Mouse (Mus musculus) spleen, postnatal 14 days (tissue): ENCODE measurements around the gene Gpc6.
"Not testable (repeated sequence)": the region's sequence is repeated elsewhere in the genome, so short reads cannot be mapped to it uniquely, and the experiment has no call there.

Experiments used
- DNase-seq, 2 experiments: peaks; one replicate each; pipeline ENCODE4 v3.0.0; 2021 to 2022; ENCODE audit warnings: low spot score in 2 of 2

The Gpc6 gene

DNA sequence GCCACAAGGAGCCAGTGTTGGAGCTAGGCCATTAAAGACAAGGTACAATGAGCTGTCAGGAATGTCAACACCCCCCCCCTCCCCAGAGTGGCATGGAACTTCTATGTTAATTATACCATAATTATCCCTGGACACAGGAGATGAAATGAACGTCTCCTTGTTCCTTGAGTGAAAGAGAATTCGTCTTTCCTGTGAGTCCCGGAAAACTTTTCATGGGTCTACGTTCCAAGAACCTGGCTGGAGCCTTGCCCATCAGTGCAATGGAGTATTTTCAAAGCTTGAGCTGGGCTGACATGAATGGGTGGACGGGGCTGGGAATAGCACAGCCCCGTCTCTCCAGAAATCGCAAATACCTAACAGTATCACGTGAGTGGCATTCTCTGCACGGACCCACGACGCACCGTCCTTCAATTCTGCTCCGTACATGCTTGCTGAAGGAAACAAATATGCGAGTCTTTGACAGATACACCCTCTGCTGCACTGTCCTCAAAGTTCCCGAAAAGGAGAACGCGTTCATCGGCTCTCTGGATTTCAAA lies 444.3 kb downstream of the Gpc6 start:
- DNase-seq, result no peak

- no peak for DNase-seq
Measured at GRCm38 (mm10) chr14:117376822-117377376, 451.8 kb downstream of the Gpc6 start.

- DNase-seq, result no peak
Measured at GRCm38 (mm10) chr14:117379979-117380378, 454.9 kb downstream of the Gpc6 start.

DNA sequence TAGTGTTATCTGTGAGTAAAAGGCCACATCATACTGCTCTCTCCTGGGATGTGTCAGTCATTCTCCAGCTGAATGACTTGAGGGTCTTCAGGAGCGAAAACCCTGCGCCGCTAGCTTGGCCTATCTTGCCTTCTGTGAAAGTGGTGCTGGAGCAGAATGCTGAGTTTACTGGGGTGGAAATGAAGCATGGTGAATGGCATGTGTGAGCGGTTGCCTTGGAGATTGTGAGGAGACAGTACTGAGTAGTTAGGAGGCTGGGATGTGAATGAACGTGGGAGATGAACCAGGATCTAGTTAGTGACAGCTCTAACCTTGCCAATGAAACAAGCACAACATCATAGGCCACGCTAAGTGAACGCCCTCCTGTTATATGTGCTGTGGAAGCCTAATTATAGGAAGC lies 458.1 kb downstream of the Gpc6 start:
- DNase-seq, result no peak

DNA sequence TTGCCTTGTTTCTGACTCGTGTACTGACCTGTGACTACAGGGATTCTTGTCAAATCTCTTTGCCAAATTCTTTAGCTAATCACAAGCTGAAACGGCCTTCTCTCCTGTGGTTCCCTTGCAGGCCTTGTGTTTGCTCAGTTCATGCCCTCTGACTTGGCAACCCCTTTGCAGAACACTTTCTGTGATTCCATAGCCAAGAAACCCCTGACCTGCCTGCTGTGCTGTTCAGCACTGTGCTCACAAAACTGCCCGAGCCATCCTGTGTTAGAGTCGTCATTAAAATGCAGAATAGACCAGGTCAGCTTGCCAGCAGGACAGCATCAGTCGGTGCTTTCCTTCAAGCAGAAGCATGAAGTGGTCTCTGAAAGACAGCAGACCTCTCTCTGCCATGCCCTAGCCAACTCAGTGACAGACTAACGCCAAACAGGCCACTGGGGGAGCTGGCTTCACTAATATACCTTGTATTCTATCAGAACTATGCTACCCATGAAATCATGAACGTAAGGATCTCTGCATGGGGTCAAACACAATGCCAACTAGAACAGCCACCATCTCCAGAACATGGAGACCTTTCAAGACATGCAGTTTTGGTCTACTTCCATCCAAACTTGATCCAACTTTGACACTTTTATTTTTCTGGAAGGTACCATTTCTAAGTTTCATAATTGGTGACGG lies 459.1 kb downstream of the Gpc6 start:
- DNase-seq, result no peak

- no peak for DNase-seq
Measured at GRCm38 (mm10) chr14:117385731-117386270, 460.7 kb downstream of the Gpc6 start.

DNA sequence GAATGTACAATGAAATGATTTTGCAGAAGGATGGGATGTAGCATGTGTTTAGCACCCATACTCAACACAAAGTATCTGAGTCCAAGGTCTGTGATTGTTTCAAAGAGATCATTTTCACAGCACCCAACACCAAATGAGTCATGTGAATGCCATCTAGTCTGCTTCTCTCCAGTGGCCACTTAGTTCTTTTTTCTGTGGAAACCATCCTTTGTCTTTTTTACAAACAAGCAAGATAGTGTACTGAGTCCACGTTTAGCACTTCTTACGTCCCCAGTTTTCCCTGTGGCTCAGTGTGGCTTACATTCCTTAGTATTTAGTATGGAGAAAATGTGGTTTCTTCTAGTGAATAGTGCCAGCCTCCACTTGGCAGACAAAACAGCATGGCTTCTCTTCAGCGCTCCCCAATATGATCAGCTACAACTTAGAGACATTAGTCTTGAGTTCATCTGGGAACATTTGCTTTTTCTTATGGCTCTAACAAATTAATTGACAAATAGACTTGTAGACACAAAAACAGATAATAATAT lies 465.7 kb downstream of the Gpc6 start:
- no peak for DNase-seq

DNA sequence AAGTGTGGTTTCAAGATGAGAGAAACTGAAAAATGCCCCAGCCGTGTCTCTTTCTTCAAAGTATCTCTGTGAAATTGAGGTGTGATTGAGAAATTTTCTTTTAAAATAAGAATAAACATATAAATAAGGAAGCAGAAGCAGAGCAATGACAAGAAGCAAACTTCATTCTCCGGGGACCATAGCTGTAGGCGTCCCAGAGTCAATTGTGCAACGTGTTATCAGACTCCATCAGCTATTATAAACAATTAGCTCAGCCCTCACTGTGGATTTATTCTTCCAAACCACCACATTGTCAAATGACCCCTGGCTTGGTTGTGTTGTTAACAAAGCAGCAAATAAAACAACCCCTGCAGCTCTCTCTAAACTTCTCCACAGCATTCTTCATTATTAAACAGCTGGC lies 466.3 kb downstream of the Gpc6 start:
- DNase-seq, result no peak

DNA sequence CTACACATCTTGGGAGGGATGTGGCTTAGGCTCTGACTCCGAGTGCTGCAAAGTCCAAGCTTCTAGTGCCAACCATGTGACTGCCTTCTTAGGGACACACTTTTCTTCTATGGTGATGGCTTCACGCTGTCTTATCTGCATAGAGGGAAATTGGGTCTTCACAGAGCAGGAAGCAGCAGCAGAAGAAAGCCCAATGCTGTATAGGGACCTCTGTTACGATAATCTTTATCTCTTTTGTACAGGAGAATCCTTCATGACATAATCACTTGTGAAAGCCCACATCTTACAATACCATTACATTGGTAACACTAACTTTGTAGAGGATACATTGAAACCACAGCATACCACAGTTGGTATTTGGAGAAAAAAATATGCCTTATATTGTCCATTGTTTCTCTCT lies 472.1 kb downstream of the Gpc6 start:
- no peak for DNase-seq

DNA sequence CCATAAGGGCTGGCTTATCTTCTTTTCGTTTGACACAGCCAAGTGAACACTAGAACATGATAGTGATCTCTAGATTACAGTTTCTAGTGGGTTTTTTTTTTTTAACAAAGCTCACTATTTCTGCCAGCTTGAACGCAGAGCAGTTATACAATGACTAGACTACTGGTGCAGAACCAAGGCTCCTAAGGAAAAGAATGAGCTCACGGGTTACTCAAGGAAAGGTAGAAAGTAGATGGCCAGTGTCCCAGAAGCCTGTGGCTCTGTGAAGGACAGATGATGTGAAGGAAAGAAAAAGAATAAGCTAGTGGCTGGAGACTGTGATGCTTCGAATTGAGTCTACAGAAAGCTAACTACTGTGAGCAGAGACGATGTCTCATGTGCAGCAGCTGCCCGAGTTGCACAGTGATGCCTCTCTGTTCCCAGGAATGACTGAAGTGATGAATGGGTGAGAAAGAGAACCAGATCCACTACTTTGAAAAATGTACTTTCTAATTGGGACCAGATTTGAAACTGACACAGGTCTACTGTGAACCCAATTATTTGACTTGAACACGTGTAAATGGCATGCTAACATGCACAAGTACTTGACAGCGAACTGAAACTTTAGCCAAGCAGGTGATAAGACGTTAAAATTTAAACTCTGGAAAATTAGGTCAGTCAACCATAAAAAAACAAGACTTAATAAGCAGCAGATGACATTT lies 482.9 kb downstream of the Gpc6 start:
- DNase-seq, result no peak

DNA sequence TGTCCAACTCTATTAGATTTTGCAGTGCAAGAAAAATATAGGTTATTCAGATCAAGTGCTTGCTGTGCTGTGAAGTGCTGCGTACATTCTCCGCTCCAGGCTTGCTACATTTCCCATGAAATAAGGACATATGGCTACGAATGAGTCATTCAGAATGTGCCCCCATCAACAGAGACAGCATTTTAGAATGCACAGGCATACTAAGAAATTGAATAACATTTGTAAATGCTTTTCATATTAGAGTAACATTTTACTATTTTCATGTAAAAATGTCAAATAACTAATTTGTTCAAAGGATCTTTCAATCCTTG lies 483.4 kb downstream of the Gpc6 start:
- no peak for DNase-seq

DNA sequence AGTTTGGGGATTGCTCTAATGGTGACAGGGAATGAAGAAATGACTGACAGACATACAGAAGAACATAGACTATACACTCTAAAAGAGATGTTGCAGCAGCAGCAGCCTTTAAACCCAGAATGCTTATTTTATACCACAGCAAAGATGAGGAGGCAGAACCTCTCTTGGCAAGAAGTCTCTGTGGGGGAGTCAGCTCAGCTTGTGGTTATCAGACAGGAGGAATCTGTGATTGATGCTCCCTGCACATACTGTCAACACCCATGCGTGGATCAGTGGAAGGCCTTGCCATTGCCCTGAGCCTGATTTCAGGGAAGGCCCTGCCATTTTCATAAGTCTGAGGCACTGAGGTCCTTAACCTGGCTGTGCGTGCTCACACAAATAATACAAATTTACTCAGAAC lies 484.7 kb downstream of the Gpc6 start:
- no peak for DNase-seq

DNA sequence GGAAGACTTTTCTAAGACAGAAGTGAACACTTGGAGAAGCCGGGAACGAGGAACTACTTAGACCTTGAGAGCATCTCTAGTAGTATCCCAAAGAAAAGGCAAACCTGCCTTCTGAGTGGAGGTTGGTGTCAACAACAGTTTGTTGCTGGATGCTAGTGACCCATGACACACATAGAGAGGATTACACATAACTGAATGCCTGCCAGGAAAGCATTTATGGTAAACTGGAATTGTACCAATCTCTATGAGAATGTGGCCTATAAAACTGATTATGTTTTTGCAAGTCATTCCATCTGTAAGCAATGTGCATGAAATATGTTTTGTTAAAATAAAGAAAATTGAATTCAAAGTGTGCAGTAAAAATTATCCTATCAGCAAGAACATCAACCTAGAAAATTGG lies 485.4 kb downstream of the Gpc6 start:
- no peak for DNase-seq

GRCm38 (mm10) chr14:117415045-117415444 lies 489.9 kb downstream of the Gpc6 start:
- DNase-seq, result no peak

GRCm38 (mm10) chr14:117419561-117420218 lies 494.6 kb downstream of the Gpc6 start:
- no peak for DNase-seq

DNA sequence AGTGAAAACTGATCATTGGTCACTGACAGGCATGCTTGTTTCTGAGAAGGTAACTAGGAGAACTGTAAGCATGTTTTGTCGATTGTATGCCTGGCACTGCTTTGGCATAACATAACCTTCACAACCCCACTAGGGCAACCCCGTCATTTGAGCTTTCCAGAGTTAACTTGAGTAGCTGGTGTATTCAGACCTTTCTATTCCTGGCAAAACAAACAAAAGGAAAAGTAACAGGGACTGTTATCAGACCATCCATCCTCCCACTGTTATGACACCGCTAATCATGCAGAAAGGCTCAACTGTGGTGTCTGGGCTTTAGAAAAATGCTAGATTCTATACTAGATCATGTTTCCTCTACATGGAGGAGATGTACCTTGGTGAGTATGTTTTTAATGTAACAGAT lies 496.1 kb downstream of the Gpc6 start:
- no peak for DNase-seq

DNA sequence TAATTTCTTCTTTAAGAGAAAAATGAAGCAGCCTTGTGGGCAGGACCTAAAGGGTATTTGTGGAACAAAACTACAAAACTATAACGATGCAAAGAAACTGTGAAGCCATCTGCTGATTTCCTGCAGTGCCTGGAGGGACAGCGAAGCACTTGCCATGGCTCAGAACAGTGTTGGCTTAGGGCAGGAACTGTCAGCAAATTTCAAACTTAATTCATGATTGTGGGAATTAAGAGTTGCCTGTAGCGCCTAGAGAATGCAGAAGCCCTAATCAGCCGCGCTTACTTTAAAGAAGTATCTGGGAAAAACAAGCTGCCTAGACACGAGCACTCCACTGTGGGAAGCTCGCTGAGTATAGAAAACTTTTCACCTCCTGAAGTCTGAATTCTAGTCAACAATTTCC lies 501.0 kb downstream of the Gpc6 start:
- DNase-seq, result no peak

DNA sequence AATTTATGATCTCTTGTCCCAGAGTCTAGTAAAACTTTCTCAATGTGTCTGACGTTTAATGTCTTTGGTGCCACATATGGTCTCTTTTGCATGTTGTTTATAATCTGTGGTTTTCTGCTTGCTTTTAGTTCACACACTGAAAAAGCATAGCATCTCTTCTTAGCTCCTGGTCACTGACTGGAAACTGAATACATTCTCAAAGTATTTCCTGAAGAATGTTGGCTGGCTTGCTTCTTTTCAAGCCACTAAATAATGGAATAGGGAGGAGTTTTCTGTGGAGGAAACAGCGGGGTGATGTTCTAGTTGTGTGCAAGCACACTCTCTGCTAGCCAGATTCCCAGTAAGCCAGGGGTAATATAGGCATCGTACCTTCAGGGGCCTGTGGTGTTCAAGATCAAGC lies 502.7 kb downstream of the Gpc6 start:
- DNase-seq, result no peak

DNA sequence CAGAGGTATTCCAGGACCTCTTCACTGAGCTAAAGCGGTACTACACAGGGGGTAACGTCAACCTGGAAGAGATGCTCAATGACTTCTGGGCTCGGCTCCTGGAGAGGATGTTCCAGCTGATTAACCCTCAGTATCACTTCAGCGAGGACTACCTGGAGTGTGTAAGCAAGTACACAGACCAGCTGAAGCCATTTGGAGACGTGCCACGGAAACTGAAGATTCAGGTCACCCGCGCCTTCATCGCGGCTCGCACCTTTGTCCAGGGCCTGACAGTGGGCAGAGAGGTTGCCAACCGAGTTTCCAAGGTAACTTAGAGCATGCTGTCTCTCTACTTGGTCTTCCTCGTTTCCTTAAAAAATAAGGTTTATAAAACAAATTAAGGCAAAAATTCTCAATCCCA lies 510.6 kb downstream of the Gpc6 start:
- no peak for DNase-seq

DNA sequence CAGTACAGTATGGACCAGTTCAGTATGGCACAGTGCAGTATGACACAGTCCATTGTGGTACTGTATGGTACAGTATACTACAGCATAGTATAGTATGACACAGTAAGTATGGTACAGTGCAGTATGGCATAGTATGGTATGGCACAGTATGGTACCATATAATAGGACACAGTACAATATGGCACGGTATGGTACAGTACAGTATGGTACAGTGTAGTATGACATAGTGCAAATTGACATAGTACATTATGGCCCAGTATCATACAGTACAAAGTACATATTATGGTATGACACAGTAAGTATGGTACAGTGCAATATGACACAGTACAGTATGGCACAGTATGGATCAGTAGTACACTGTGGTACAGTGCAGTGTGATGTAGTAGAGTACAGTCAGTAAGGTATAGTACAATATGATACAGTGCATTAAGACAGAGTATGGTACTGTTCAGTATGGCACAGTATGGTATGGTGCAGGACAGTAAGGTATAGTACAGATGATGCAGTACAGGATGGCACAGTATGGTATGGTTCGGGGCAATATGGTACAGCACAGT lies 521.6 kb downstream of the Gpc6 start:
- not testable (repeated sequence) for DNase-seq

GRCm38 (mm10) chr14:117451391-117451991 lies 526.4 kb downstream of the Gpc6 start:
- no peak for DNase-seq
